Comparison of ENCODE assay signal across 14 mouse cellular contexts in genomic region chr6:72503939-72504338, GRCm38 (mm10). TPM values are rescaled to one million over a fixed set of nuclear protein-coding genes. Genes with fewer than 3 reads are reported as not detected.
DNase-seq lines count a peak whose midpoint lies in the region; ATAC-seq and TF ChIP-seq lines count a peak whose summit lies in the region.
"Had no signal": no experiment of that assay in that cellular context is flagged by ENCODE, and none has a peak within 500 bp of the region (broad histone marks: within the 10 kb centered on the region; RNA-seq: fewer than 3 reads in every experiment).

No protein-coding gene starts in this region.

- WGBS in heart, embryonic 10.5 days = 70% methylated on average over 2 of the region's 2 CpGs
- WGBS in hindbrain, embryonic 16.5 days = 90% methylated on average over 2 of the region's 2 CpGs

- H3K36me3 ChIP-seq in heart, embryonic 10.5 days = no peaks in the 10 kb centered on the region
- peaks cover 0 to 11% of the 10 kb centered on the region in 2 experiments; a peak in 2 of 4 replicates for H3K36me3 ChIP-seq in MEL (ENCODE audit: control insufficient read depth in 1 of 2, insufficient read depth in 2 of 2, low read length in 2 of 2)
- H3K36me3 ChIP-seq in hindbrain, embryonic 16.5 days (ENCODE audit: control insufficient read depth, insufficient read depth, low read length) = no peaks in the 10 kb centered on the region
- H3K36me3 ChIP-seq: embryonic facial prominence, embryonic 13.5 days had no signal

- H3K9me3 ChIP-seq in heart, embryonic 10.5 days = no peaks in the 10 kb centered on the region
- no peaks in the 10 kb centered on the region for H3K9me3 ChIP-seq in MEL (replicated peaks; ENCODE audit: insufficient read depth, low read length)
- no peaks in the 10 kb centered on the region for H3K9me3 ChIP-seq in hindbrain, embryonic 16.5 days (ENCODE audit: control insufficient read depth, low read length)
- H3K9me3 ChIP-seq: embryonic facial prominence, embryonic 13.5 days had no signal

- TF ChIP-seq RAD21 in MEL (IDR thresholded peaks at IDR 0.05; ENCODE audit: low read depth, low read length) = no peak

- no peak for TF ChIP-seq POLR2A in MEL (IDR thresholded peaks at IDR 0.05; ENCODE audit: control insufficient read depth in 1 of 2, insufficient read depth in 1 of 2, low read depth in 1 of 2, low read length in 2 of 2, poor library complexity in 1 of 2)

- H3K79me2 ChIP-seq in MEL (ENCODE audit: control insufficient read depth, insufficient read depth, low read length, poor library complexity) = no peaks in the 10 kb centered on the region

- no peak for TF ChIP-seq EP300 in MEL (IDR thresholded peaks at IDR 0.05; ENCODE audit: low read depth in 1 of 2, low read length in 2 of 2)

- H3K9ac ChIP-seq in MEL (ENCODE audit: control insufficient read depth, low read depth, low read length, poor library complexity, severe bottlenecking) = no peak overlapping the region
- H3K9ac ChIP-seq in hindbrain, embryonic 16.5 days (ENCODE audit: low read depth, low read length) = no peak overlapping the region
- H3K9ac ChIP-seq: embryonic facial prominence, embryonic 13.5 days; forebrain, postnatal 0 days had no signal

- ATAC-seq in hindbrain, embryonic 16.5 days = no peak
- ATAC-seq: forebrain, postnatal 0 days had no signal

- no peak overlapping the region for H3K4me3 ChIP-seq in heart, embryonic 10.5 days
- no peak overlapping the region for H3K4me3 ChIP-seq in MEL (ENCODE audit: control insufficient read depth in 1 of 2, insufficient read depth in 1 of 2, low read depth in 2 of 2, low read length in 2 of 2)
- no peak overlapping the region for H3K4me3 ChIP-seq in hindbrain, embryonic 16.5 days (ENCODE audit: low read length)
- H3K4me3 ChIP-seq: embryonic facial prominence, embryonic 13.5 days; heart, adult 2 months; myocyte had no signal

- H3K27me3 ChIP-seq in heart, embryonic 10.5 days (ENCODE audit: insufficient read depth, poor library complexity, severe bottlenecking) = no peaks in the 10 kb centered on the region
- no peaks in the 10 kb centered on the region for H3K27me3 ChIP-seq in MEL (ENCODE audit: control insufficient read depth in 1 of 2, insufficient read depth in 2 of 2, low read length in 2 of 2)
- H3K27me3 ChIP-seq in hindbrain, embryonic 16.5 days (replicated peaks; ENCODE audit: control insufficient read depth, insufficient read depth, low read length) = no peaks in the 10 kb centered on the region
- H3K27me3 ChIP-seq: embryonic facial prominence, embryonic 13.5 days had no signal

- DNase-seq in heart, adult 18-20 months = peak; percentile 49 to 63
- DNase-seq in heart, embryonic 10.5 days (ENCODE audit: low spot score) = no peak
- peak; percentile 39 for DNase-seq in MEL (ENCODE audit: low read depth, low spot score)
- DNase-seq in adrenal gland, postnatal 36 days = peak; percentile 64 to 72
- DNase-seq in kidney, postnatal 36 days = peak; percentile 83 to 84
- DNase-seq in left cerebral cortex, postnatal 4 days = no peak
- DNase-seq in spleen, postnatal 14 days (ENCODE audit: low spot score in 2 of 2) = no peak
- DNase-seq: cerebellum, adult 11-12 months; forebrain, postnatal 0 days had no signal

- no peak overlapping the region for H3K4me2 ChIP-seq in hindbrain, embryonic 16.5 days (ENCODE audit: low read length)
- H3K4me2 ChIP-seq: embryonic facial prominence, embryonic 13.5 days had no signal

- no peak overlapping the region for H3K27ac ChIP-seq in heart, embryonic 10.5 days
- H3K27ac ChIP-seq in MEL (ENCODE audit: control insufficient read depth, low read depth, low read length) = no peak overlapping the region
- no peak overlapping the region for H3K27ac ChIP-seq in hindbrain, embryonic 16.5 days (ENCODE audit: low read depth, low read length)
- H3K27ac ChIP-seq: embryonic facial prominence, embryonic 13.5 days; heart, adult 2 months; macrophage had no signal

- no peak for TF ChIP-seq CTCF in MEL (IDR thresholded peaks at IDR 0.05 in 2 of 3, conservative IDR thresholded peaks at IDR 0.05 in 1 of 3; ENCODE audit: control insufficient read depth in 1 of 3, insufficient read depth in 1 of 3, low read depth in 2 of 3, low read length in 3 of 3, poor library complexity in 1 of 3, severe bottlenecking in 1 of 3)

- intact Hi-C loops in left cerebral cortex, postnatal 4 days (cut with DNase I) = no loop called here

- H3K4me1 ChIP-seq in heart, embryonic 10.5 days = 0 out of 2 replicates have a peak, but pooled peaks cover 10% of the 10 kb centered on the region
- H3K4me1 ChIP-seq in MEL (ENCODE audit: control insufficient read depth in 1 of 2, insufficient read depth in 2 of 2, low read length in 2 of 2) = peaks cover 13 to 18% of the 10 kb centered on the region in 2 experiments; a peak in 3 of 4 replicates
- H3K4me1 ChIP-seq in hindbrain, embryonic 16.5 days (ENCODE audit: control insufficient read depth, insufficient read depth, low read depth, low read length) = no peaks in the 10 kb centered on the region

TF ChIP-seq in MEL, 35 proteins besides CTCF, POLR2A, EP300 and RAD21:
- TF ChIP-seq MYC (IDR thresholded peaks at IDR 0.05; ENCODE audit: low read depth, low read length) = no peak
- TF ChIP-seq ETS1 (IDR thresholded peaks at IDR 0.05; ENCODE audit: low read depth, low read length) = peak; percentile 72

RNA-seq across cellular contexts. Expression of gene Sh2d6, which starts 17.6 kb away (rescaled TPM):
- total RNA-seq in heart, adult 18-20 months (2021) = under 1 TPM in 1 of 2 experiments, not detected in 1; 0.25 TPM
- 0.15 TPM in 1 of 2 replicates, not detected in the other for polyA plus RNA-seq in heart, embryonic 10.5 days (2016; fragmentation: Nextera tagmentation; extraction: Ambion mirVana)
- total RNA-seq in MEL (2012; rRNA removed) = not detected in 2 replicates
- under 1 TPM in 1 of 2 experiments, not detected in 1; 0.17 TPM for polyA plus RNA-seq in MEL (2012; ENCODE audit: insufficient read depth in 1 of 2, insufficient read length in 2 of 2, low read depth in 1 of 2, low replicate concordance in 2 of 2, missing spikeins in 1 of 2)
- under 1 TPM in 1 of 2 experiments, not detected in 1; 0.40 TPM for total RNA-seq in adrenal gland, postnatal 36 days (2021)
- 0.29 and 0.36 TPM in 2 replicates for polyA plus RNA-seq in hindbrain, embryonic 16.5 days (2015; fragmentation: Nextera tagmentation; extraction: Ambion mirVana)
- under 1 TPM; 0.36 to 0.68 TPM for total RNA-seq in left cerebral cortex, postnatal 4 days (2021)
- total RNA-seq: heart, adult 2 months had no signal

RNA-seq across cellular contexts. Expression of gene Capg, which starts 40.3 kb away (rescaled TPM):
- 10 to 100 TPM in 1 of 2 experiments, 1 to 10 TPM in 1; 9.4 to 11.9 TPM for total RNA-seq in heart, adult 18-20 months (2021)
- 23.2 and 23.8 TPM in 2 replicates for polyA plus RNA-seq in heart, embryonic 10.5 days (2016; fragmentation: Nextera tagmentation; extraction: Ambion mirVana)
- total RNA-seq in MEL (2012; rRNA removed) = 222 and 241 TPM in 2 replicates
- polyA plus RNA-seq in MEL (2012; ENCODE audit: insufficient read depth in 1 of 2, insufficient read length in 2 of 2, low read depth in 1 of 2, low replicate concordance in 2 of 2, missing spikeins in 1 of 2) = 100 to 1,000 TPM in 1 of 2 experiments, not detected in 1; 283 TPM
- 10 to 100 TPM; 41.3 to 45.5 TPM for total RNA-seq in adrenal gland, postnatal 36 days (2021)
- polyA plus RNA-seq in hindbrain, embryonic 16.5 days (2015; fragmentation: Nextera tagmentation; extraction: Ambion mirVana) = 9.0 and 10.2 TPM in 2 replicates
- 1 to 10 TPM; 2.1 to 3.4 TPM for total RNA-seq in left cerebral cortex, postnatal 4 days (2021)

Comparison
In these comparisons a context has a peak if more than half of its experiments do, and no peak if none do; other contexts are left out.
1. DNase-seq: peak in heart, adult 18-20 months (2 of 2), MEL (single experiment), adrenal gland, postnatal 36 days (2 of 2) and kidney, postnatal 36 days (2 of 2); none in heart, embryonic 10.5 days (single experiment), left cerebral cortex, postnatal 4 days (single experiment) and spleen, postnatal 14 days (0 of 2).